Mouse (Mus musculus) thymus, postnatal 0 days (tissue): ENCODE results near the gene Alk. TPM values are rescaled to one million over a fixed set of nuclear protein-coding genes. Genes with fewer than 3 reads are reported as not detected.

Experiments used
- DNase-seq: peaks from one replicate; pipeline ENCODE4 v3.0.0-alpha.2; 2015; ENCODE audit warnings: low spot score
- polyA plus RNA-seq: library from polyadenylated mRNA; unstranded; fragments of >200 nt; fragmentation: Nextera tagmentation; extraction: Ambion mirVana; gene quantifications from 2 replicates; pipeline ENCODE4 v1.2.1, GENCODE M21; 2015

The Alk gene
- polyA plus RNA-seq, result 0.05 TPM in 1 of 2 replicates, not detected in the other

DNA sequence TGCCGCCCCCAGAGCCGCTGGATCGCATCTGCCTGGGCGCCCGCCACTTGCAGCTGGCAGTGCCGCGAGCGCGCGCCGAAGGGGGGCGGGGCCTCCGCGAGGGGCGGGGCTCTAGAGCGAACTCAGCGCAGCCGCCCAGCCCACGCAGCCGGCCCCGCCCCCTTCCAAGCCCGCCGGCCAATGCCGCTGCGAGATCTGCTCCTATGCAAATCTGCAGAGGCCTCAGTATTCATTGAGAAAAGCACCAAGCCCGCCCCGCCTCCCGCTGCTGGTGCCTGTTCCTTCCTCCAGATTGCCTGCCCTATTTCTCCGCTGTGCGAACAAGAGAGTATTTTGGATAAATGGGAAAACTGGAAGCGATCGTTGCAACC lies at the start of gene Alk:
Alk (minus strand) TSS at position 18 of the 371 bp plus-strand sequence.
- DNase-seq, result peak; percentile 61

DNA sequence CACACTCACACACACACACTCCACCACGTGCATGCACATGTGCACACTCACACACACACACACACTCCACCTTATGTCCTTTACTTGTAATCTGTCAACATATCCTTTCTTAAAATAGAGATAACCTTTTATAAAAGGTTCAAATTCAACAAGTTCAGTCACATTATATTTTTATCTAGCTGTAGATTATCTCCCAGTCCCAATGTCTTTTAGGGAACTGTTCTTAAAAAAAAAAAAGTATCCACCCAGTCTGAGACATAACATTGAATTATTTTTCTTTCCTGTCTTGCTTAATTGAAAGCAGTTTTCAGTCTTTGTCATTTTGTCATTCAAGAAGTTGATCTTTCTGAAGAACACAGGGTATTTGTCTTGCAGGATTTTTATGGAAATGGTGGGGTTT lies 48.4 kb upstream of the Alk start:
- DNase-seq, result no peak

DNA sequence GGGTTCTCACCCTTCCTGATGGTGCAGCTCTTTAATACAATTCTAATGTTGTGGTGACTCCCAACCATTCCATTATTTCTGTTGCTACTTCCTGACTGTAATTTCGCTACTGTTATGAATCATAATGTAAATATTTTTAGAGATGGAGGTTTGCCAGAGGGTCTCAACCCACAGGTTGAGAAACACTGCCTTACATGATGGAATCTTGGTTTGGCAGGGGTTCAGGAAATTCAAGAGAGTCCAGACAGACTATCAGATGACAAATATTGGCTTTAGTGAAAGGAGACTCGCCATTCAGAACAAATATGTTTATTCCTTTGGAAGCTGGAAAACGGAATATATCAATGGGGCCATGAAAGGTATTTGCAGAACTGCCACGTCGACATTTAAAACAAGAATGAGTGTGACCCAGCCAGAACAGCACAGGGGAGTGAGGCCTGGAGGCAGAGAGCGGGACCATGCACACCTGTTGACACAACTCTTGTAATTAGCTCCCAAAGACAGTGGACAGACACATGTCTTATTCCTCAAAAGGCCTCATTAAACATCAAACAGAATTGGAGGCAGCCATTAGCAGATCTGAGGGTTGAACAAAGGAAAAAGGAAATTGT lies 44.3 kb upstream of the Alk start:
- no peak for DNase-seq

DNA sequence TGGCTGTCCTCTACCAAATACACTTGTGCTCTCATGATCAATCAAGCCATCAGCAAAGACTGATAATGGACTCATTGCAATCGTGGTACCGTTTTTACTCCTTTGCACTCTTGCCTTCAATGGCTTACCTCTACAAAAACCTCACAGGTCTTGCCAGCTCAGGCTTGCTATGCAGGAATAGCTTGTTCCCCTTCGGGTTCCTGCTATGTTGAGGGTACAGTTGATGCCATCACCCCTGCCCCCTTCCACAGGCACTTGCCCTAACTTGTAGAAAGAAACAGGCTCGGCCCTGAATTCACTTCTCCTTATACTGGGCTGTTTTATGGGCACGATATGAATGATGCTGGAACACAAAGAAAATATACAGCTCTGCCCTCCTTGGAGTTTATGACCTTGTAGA lies 41.7 kb upstream of the Alk start:
- DNase-seq, result no peak

DNA sequence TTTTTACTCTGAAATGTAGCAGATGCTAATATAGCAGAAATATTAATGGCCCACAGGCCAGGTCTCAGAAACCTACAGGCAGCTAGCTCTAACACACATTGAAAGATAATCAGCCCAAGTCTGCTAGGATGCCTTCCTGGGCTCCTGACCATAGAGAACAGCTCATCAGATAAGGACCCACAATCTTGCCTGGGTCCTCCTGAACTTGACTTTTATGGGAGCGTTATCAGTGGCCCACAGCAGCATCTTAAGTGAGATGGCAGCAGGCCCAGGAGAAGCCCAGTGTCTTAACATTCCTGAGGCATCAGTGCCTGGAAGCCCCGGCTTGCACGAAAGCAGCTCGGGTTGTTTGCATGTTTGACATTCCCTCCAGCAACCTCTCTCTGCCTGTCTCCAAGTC lies 35.7 kb upstream of the Alk start:
- no peak for DNase-seq

DNA sequence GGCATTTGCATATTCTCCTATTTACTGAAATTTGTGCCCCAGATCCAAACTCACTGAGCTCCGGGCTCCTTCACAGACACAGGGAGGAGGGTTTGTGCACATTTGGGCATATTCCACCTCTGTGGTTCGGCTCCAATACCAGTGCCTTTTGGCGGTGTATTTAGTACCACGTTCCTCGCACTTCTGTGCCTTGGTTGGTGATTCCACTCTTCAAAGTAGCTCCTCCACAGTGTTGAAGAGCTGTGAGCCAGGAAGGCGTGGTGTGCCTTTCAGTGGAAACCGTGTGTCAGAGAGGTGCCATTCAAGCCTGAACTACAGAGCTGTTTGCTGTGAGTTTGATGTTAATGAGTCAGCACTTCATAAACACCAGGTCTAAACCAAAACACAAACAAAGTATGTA lies 35.0 kb upstream of the Alk start:
- no peak for DNase-seq

DNA sequence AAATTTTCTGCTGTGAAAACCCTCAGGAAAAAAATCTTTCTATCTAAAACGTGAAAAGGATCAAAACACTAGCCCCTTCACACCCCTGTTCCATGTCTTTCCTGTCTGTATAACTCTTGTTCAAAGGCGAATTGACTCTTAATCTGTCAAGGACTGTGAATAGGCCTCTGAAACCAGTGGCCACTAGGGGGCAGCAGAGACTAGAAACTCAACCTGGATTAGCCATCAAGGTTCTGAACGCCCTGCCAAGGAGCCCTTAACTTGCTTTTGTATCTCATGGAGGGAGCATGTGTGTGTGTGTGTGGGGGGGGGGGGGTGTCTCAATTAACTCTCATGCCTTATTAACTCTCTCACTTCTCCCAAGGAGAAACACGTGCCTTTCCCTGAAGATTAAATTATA lies 1.8 kb upstream of the Alk start:
- peak; percentile 57 for DNase-seq

DNA sequence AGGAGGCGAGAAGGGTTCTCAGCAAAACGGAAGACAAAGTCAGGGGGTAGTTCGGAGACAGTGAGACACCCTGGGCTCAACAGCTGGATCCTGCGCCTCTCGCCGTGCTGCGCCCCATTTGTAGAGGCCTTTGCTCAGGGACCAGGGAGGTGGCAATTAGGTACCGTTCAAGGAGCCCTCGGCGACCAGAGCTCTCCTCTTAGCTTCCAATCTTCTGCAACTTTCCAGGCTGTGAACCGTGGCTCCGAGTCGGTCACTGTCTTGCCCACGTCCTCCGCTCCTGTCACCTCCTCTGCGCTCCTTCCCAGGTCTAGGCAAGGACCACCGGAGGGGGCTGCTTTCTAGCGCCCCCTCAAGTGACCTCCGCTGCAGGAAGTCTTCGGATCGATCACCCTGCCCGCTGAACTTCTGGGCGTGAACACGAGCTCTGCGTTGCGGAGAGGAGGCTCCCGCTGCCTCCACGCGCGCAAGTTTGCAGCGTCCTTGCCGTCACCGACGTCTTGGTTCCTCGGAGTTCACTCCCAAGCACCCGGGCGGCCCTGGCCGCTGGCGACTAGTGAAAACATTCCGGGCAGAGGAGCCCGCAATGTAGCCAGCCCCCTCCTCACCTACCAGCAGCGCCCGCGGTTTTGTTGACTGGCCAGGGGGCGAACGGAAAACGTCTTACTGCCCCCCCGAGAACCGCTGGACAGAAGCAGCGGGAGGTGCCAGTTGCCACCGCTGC lies 379 bp downstream of the Alk start:
- no peak for DNase-seq

DNA sequence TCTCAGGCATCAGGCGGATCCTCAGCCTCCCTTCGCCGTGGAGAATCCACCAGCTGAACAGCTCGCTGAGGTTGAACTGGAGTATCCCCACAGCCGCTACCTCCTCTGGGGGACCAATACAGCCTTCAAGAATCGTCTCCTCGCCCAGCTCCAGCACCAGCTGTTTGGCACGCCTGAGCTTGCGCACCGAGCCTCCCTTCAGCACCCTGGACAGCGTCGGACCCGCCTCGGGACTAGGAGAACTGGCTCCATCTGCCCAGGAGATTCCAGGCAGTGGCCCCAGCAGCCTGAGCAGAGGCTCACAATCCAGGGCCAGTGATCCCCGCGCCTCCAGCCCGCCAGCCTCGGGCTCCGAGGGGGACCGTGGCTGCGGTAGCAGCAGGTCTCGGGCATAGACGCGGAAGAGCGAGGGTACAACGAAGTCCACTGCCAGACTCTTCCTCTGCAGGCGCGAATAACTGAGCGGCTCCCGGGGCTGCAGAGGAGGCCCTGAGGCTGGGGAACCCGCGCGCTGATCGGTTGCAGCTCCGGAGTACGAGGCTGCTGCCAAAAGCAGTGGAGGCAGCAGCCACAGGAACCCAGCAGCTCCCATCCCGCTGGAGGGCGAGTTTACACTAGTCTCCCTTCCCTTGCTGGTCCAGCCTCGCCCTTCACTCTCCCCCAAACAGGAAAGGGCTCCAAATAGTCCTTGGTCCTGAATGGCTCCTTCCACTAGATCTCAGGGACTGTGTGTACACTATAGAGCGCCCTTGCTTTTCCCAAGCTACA lies 1.1 kb downstream of the Alk start:
- DNase-seq, result peak; percentile 33

DNA sequence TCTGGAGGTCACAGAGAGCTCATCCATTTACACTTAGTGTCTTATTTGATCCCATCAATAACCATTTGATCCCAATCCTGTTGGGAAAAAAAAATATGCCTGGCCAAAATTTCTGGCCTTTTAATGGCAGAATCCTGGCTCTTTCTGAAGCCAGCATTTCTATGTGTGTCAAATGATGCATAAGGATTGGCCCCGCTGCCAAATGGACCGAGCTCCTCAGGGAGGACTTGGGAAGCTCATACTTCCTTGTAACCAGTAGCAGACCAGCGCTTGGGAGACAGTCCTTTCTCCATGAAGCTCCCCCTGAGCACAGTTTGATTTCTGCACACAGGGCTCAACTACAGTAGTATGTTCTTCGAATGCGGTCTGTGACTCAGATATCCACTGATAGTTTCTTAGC lies 3.6 kb downstream of the Alk start:
- DNase-seq, result no peak

DNA sequence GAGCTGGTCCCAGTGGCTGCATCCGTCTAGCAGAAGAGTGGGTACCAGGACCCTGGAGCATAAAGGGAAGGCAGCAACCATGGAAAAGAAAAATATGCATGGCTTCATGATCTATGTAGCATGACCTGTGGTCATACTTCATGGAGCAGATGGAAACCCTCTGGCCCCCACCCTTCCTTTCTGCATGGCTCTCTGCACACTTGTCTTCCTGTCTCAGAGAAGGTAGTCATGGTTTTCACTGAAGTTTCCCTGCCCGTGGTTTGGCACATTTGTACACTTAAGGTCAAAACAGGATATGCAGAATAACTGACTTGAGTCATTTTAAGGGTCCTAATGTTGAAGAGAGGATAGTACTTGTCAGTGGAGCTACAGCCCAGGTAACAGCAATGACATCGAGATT lies 16.8 kb downstream of the Alk start:
- DNase-seq, result no peak

DNA sequence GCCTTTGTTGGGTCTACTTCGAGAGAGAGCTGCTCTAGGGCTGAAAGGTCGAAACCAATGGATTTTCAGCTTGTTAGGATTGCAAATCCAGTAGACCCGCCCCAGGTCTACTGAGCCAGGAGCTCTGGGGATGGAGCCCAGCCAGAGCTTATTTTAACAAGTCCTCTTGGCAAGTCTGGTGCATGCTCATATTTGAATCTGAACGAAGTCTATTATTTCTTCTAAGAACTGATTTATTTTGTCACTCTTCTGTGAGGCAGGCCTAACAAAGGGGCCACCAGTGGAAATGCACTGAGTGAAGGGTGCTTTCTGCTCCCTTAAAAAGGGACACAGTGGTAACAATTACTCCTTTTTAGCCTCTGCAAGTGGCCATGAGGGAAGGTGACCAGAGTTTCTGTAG lies 24.3 kb downstream of the Alk start:
- no peak for DNase-seq

DNA sequence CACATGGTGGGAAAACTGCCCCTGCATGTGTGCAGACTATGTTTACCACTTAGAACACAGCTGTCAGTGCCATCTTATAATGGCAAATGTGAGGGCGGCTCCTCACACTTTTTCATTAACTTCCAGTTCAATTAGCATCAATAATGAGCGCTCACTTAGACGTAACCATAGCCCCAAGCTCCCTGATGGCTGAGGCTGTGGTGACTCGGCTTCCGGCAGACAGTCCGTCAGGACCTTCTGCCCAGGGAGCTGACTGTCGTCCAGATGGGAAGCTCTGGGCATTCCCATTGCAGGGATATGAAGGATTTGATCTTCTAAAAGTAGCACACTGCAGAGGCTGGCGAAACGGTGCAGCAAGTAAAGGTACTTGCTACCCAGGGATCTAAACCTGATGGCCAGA lies 25.1 kb downstream of the Alk start:
- DNase-seq, result no peak

DNA sequence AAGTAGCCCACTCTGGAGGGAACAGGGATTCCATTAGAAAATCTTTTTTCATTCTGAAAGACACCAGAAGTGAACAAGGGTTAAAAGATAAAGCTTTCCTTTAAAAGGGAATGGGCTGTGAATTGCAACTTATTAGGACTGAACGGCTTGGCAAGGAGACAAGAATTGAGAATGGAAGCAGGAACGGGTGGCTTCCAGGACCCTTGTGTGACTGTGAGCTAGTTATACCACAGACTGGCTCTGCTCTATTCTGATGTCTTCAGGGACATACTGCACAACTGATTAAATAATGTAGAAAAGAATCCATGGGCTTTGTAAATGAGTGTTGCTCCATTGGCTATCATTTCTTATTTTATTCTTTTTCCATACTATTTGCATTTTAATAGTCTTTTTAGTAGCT lies 33.0 kb downstream of the Alk start:
- no peak for DNase-seq

DNA sequence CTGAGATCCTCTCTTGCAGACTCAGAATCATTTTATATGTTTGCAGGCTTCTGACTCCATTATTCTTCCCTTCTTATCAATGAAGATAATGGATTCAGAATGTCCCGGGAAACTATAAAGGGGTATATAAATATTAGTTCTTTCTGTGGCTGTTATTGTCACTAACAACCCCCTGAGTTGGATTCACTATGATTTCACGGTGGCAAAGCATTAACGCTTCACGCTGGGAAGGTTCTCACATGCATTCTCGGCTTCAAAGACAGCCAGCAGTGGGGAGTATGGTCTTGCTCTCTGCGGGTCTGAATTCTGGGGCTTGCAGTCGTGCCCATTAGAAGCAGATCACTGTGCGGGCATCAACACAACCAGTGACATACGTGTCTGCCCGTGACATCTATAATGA lies 34.9 kb downstream of the Alk start:
- DNase-seq, result no peak

DNA sequence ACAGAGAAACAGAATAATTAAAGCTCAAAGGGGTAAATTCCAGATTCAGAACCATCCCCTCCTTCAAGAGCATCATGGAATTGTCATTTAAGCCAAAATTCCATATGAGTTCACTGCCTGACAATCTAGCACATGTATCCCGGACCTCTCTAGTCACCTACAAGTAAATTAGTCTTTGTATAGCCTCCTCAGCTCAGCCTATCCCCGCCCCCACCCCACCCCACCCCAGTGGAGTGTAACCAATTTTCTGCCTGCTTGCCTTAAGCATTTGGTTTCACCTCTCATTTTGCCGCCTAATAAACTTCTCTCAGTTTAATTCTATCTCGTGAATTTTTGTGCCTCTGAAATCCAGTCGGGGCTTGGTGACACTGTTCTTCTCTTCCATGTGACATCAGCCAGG lies 41.0 kb downstream of the Alk start:
- DNase-seq, result no peak

DNA sequence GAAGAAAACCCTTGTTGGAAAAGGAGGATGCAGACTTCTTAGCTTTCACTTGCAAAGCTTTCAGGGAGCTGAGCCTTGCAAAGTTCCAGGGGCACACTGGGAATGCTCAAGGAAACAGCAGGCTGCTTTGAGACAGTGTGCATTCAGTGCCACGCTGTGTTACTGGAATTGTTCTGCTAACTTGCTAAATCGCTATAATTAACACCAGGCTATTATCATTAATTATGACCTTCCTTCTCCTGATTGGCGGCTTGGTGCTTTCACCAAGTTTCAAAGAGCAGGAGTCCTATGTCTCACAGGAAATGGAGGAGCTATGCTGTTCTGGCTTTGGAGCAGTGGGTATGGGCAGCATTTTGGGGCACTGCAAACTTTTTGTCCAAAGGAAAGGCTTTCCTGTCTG lies 43.0 kb downstream of the Alk start:
- no peak for DNase-seq

DNA sequence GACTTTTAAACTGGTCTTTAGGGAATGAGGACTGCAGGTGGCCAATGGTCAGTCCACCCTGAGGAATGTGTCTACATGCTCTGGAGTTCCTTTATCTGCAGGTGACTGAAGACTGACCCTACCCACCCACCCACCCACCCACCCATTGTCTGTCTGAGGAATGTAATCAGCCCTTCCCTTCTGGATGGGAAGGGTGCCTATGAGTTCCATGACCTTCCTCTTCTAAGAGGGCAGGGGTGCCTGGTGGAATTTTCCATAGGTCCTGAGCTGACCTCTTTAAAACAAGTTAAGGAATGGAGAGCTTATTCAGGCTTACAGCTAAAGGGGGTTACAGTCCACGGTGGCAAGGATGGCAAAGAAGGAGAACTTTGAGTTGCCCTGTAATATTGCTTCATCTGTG lies 43.7 kb downstream of the Alk start:
- DNase-seq, result no peak

DNA sequence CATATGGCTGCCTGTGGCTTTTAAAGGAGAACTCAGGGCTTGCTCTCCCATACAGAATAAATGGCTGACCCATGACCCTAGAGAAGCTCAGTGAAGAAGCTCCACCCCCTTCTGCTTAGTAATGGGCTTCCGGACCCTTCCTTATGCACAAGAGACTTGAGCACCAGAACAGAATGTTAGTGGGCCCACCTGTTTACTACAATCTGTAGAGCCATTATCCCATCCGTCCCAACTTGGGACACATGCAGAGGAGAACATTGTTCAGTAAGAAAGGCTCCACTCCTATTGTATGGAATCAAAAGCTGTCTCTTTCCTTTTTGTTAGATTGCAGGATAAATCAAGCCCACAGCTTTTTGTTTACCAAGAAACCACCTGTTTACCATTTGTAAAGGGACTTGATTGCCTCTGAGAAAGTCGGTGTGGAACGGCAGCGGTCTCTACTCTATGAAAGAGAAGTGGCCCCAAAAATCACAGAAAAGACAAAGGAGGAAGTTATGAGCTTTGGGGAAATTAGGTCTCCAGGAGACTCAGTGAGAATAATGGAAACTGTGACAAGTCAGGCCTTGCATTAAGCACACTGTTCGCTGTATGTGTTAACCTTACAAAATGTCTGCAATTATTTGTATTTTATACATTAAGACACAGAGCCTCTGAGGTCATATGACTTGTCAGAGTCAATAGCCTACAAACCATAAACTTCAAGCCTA lies 47.2 kb downstream of the Alk start:
- no peak for DNase-seq

DNA sequence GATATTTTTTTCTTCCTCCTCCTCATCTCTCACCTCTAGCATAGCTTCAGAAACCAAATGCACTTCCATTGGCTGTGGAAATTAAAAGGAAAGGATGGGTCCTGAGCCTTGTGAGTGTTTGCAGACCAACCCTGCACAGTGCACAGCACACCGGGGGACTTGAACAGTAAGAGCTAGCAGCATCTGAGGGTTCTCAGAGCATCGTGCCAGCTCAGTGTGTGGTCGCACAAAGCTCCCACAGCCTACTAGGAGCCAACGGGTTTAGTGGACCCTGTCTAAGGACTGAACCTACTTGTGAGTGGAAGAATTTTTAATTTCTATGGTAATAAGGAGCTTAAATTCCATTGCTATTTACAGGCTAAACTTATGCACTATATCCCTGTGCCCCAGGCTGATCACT lies 58.2 kb downstream of the Alk start:
- no peak for DNase-seq

DNA sequence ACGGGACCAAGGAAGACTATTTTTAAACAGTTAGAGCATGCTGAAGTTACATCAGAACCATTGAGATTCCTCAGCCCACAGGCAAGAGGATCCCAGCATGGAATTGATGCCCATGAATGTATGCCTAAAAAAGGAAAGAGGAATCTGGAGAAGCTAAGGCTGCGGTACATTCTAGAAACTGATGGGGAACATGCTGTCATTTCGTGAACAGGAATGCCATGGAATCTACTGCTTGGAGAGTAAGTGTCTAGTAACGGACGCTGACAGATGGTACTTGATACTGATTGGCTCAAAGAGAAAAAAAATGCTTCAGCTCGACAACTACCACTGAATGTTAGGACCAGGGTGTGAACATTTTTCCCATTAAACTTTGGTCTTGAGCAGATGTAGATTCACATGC lies 69.1 kb downstream of the Alk start:
- no peak for DNase-seq

DNA sequence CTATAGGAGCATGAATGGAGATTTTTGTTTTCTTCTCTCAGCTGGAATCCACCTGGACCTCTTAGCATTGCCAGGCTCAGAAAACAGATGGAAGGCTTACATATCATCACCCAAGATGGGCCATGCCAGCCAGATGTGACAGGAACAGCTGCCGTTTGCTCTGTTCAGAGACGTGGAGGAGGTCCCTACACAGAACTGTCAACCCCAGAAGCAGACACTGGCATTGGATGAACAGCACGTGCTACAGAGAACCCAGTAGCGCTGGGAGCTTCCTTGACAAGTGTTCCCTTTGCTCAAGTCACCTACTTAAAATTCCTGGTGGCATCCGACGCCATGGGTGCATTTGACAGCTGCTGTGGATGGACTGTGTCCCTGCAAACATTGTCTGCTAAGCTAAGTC lies 72.2 kb downstream of the Alk start:
- DNase-seq, result no peak
